Mouse (Mus musculus): Measurements from ENCODE around the gene Farp2. TPM values are rescaled to one million over a fixed set of nuclear protein-coding genes. Genes with fewer than 3 reads are reported as not detected.

Farp2 gene
- total RNA-seq, 1 experiment from 2014 or later = 0.99 TPM

DNA sequence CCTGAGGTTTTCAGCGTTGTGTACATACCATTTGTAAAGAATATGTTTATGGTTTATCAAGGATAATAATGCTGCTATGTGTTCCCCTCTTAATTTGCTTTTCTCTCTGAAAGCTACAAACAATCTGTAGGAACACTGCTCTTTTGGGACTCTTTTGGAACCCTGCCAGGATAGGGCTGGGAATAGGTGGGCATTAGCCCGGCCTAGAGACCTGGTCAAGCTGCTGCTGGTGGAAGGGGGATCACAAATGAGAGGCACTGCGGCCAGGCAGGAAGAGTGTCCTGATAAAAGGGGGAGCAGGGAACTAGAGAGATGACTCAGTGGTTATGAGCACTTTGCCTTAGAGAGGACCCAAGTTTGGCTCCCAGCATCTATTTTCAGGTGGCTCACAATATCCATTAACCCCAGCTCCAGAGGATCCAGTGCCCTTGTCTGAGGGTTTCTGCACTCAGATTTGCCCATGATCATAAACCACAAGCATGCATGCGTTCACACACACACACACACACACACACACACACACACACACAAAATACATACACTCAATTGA, 96.9 kb downstream of the Farp2 start:
- no peak for ATAC-seq (replicated peaks in 1 of 2; ENCODE audit: insufficient read depth in 1 of 2, low FRiP score in 2 of 2, low TSS enrichment in 1 of 2, low read depth in 1 of 2, poor library complexity in 2 of 2, severe bottlenecking in 2 of 2)

DNA sequence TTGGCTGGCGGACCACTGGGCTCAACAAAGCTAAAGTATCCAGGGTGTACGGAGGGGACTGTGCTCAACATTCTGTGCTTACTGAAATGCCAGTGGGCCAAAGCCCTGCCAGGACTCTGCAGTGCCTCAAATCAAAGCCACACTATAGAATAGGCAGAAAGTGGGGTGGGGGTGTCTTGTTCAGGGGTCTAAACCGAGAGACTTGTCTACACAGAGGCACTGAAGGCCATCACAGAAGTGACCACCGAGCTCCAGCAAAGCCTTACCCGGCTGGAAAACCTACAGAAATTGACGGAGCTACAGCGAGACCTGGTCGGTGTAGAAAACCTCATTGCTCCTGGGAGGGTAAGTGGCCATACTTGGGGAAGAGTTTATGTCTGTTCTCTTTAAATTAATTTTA, 97.9 kb downstream of the Farp2 start:
- ATAC-seq (replicated peaks in 1 of 2; ENCODE audit: insufficient read depth in 1 of 2, low FRiP score in 2 of 2, low TSS enrichment in 1 of 2, low read depth in 1 of 2, poor library complexity in 2 of 2, severe bottlenecking in 2 of 2) = no peak

GRCm38 (mm10) chr1:93618059-93618748, 106.3 kb downstream of the Farp2 start:
- no peak for ATAC-seq (replicated peaks in 1 of 2; ENCODE audit: insufficient read depth in 1 of 2, low FRiP score in 2 of 2, low TSS enrichment in 1 of 2, low read depth in 1 of 2, poor library complexity in 2 of 2, severe bottlenecking in 2 of 2)

DNA sequence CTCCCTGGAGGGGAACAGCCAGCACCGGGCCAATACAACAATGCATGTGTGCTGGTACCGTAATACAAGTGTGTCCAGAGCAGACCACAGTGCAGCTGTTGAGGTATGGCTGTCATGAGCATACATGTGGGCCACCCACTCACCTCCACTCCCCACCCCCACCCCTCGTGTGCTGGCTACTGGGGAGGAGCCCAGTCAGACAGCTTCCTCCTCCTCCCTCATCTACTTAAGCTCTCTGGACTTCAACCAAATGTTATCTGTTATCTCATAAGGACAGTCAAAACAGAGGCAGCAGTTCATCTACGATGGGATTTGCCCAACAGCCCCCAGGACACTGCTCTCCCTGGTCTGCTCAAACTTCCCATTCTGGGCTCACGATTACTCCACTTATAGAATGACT, 107.1 kb downstream of the Farp2 start:
- no peak for ATAC-seq (replicated peaks in 1 of 2; ENCODE audit: insufficient read depth in 1 of 2, low FRiP score in 2 of 2, low TSS enrichment in 1 of 2, low read depth in 1 of 2, poor library complexity in 2 of 2, severe bottlenecking in 2 of 2)

- ATAC-seq (replicated peaks in 1 of 2; ENCODE audit: insufficient read depth in 1 of 2, low FRiP score in 2 of 2, low TSS enrichment in 1 of 2, low read depth in 1 of 2, poor library complexity in 2 of 2, severe bottlenecking in 2 of 2) = no peak; a peak in 1 of 4 replicates
These were observed 112.6 kb downstream of the Farp2 start for GRCm38 (mm10) chr1:93624502-93624901.

- no peak for ATAC-seq (replicated peaks in 1 of 2; ENCODE audit: insufficient read depth in 1 of 2, low FRiP score in 2 of 2, low TSS enrichment in 1 of 2, low read depth in 1 of 2, poor library complexity in 2 of 2, severe bottlenecking in 2 of 2)
These were observed 118.9 kb downstream of the Farp2 start for GRCm38 (mm10) chr1:93630796-93631195.

DNA sequence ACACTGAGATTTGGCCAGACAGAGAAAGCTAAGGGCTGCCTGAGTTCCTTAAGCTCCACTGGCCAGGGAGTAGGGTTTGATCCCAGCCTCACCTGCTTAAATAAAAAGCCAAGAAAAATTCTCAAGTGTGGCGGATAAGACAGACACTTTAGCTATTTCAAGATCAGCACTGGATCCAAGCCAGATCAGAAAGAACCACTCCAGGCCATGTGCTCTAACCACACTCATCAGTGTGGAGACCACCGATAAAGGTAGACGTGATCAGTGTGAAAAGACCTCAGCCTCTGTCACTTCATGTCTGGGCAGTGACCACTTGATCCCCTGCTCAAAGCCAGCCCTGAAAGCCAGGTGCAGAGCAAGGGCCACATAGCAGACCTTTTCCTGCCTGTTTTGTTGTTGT, 120.8 kb downstream of the Farp2 start:
- ATAC-seq (replicated peaks in 1 of 2; ENCODE audit: insufficient read depth in 1 of 2, low FRiP score in 2 of 2, low TSS enrichment in 1 of 2, low read depth in 1 of 2, poor library complexity in 2 of 2, severe bottlenecking in 2 of 2) = no peak

- ATAC-seq (replicated peaks in 1 of 2; ENCODE audit: insufficient read depth in 1 of 2, low FRiP score in 2 of 2, low TSS enrichment in 1 of 2, low read depth in 1 of 2, poor library complexity in 2 of 2, severe bottlenecking in 2 of 2) = no peak
These were observed 122.6 kb downstream of the Farp2 start for GRCm38 (mm10) chr1:93634481-93634891.

DNA sequence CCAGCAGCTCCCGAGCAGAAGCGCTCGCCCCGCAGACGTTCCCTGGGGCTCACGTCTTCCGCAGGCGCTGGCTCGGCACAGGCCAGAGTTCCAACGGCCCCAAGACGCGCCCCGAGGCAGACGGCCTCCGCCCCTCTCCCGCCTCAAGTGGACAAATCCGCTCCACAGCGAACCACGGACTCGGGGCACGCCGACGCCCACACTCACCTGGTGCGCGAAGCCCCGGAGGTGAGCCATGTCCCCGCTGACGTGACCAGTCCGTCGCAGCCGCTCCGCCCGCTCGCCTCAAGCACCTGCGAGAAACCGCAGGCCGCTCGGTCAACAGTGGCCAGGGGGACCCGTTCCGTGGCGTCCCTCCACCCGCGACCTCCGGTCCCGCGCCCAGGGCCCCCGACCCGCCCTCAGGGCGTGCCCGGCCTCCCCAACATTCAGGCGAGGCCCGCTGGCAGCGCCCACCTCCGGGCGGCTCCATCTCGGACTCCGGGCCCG, 123.3 kb downstream of the Farp2 start:
- peak in 1 of 2 experiments; percentile 27; a peak in 2 of 4 replicates for ATAC-seq (replicated peaks in 1 of 2; ENCODE audit: insufficient read depth in 1 of 2, low FRiP score in 2 of 2, low TSS enrichment in 1 of 2, low read depth in 1 of 2, poor library complexity in 2 of 2, severe bottlenecking in 2 of 2)

- peak; percentile 99 for ATAC-seq (replicated peaks in 1 of 2; ENCODE audit: insufficient read depth in 1 of 2, low FRiP score in 2 of 2, low TSS enrichment in 1 of 2, low read depth in 1 of 2, poor library complexity in 2 of 2, severe bottlenecking in 2 of 2)
These were observed 123.8 kb downstream of the Farp2 start for GRCm38 (mm10) chr1:93635580-93636192.

- ATAC-seq (replicated peaks in 1 of 2; ENCODE audit: insufficient read depth in 1 of 2, low FRiP score in 2 of 2, low TSS enrichment in 1 of 2, low read depth in 1 of 2, poor library complexity in 2 of 2, severe bottlenecking in 2 of 2) = peak in 1 of 2 experiments; percentile 17; a peak in 2 of 4 replicates
These were observed 124.5 kb downstream of the Farp2 start for GRCm38 (mm10) chr1:93636211-93636897.

DNA sequence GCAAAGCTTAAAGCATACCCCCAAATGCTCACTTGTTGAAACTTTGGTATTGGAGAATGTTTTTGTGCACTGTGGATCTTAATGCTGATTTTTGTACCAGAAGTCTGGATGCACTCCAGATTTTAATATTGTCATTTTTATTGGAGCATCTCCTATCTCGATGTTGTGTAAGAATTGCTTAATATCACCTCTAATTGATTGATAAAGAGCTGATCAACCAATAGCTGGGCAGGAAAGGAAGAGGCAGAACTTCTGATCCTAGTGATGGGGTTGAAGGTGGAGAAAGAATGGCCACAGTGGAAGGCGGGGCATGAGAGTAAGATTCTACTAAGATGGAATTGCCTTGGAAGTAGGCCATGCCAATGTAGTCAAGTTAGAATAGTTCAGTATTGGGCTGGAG, 130.1 kb downstream of the Farp2 start:
- no peak for ATAC-seq (replicated peaks in 1 of 2; ENCODE audit: insufficient read depth in 1 of 2, low FRiP score in 2 of 2, low TSS enrichment in 1 of 2, low read depth in 1 of 2, poor library complexity in 2 of 2, severe bottlenecking in 2 of 2)

- no peak for ATAC-seq (replicated peaks in 1 of 2; ENCODE audit: insufficient read depth in 1 of 2, low FRiP score in 2 of 2, low TSS enrichment in 1 of 2, low read depth in 1 of 2, poor library complexity in 2 of 2, severe bottlenecking in 2 of 2)
These were observed 130.8 kb downstream of the Farp2 start for GRCm38 (mm10) chr1:93642692-93643091.

GRCm38 (mm10) chr1:93649604-93650172, 137.8 kb downstream of the Farp2 start:
- 0 out of 4 replicates have a peak, but pooled peaks have one; percentile 39 to 59 for ATAC-seq (replicated peaks in 1 of 2; ENCODE audit: insufficient read depth in 1 of 2, low FRiP score in 2 of 2, low TSS enrichment in 1 of 2, low read depth in 1 of 2, poor library complexity in 2 of 2, severe bottlenecking in 2 of 2)

GRCm38 (mm10) chr1:93654275-93654674, 142.4 kb downstream of the Farp2 start:
- ATAC-seq (replicated peaks in 1 of 2; ENCODE audit: insufficient read depth in 1 of 2, low FRiP score in 2 of 2, low TSS enrichment in 1 of 2, low read depth in 1 of 2, poor library complexity in 2 of 2, severe bottlenecking in 2 of 2) = peak in 1 of 2 experiments; percentile 44; a peak in 3 of 4 replicates

- ATAC-seq (replicated peaks in 1 of 2; ENCODE audit: insufficient read depth in 1 of 2, low FRiP score in 2 of 2, low TSS enrichment in 1 of 2, low read depth in 1 of 2, poor library complexity in 2 of 2, severe bottlenecking in 2 of 2) = no peak
These were observed 142.9 kb downstream of the Farp2 start for GRCm38 (mm10) chr1:93654798-93655197.

DNA sequence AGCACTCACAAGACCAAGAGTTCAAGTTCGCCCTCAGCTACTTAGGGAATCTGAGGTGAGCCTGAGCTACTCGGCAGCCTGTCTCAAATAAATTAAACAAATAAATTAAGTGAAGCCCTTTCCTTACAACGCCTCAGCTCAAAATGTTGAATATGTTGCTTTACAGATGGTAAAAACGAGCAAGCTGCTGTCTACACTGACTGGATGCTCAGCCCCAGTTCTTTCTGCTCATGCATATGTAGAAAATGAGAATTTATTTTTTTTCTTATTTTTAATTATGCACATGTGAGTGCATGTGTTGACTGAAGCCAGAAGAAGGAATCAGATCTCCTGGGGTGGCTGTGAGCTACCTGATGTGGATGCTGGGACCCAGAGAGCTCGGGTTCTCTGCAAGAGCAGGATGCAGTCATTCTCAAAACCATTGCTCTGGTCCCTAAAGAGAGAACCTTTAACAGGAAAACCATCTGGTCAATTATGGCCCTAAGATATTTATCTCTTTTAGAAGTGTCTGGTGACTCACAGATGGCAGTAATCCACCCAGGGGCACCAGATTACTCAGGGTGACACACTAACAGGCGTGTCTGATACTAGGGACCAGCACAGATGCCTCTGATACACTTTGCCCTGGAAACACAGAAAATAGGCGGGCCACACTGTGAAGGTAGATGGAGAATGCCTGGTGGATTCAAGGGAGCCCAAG, 144.6 kb downstream of the Farp2 start:
- ATAC-seq (replicated peaks in 1 of 2; ENCODE audit: insufficient read depth in 1 of 2, low FRiP score in 2 of 2, low TSS enrichment in 1 of 2, low read depth in 1 of 2, poor library complexity in 2 of 2, severe bottlenecking in 2 of 2) = no peak
